Mouse (Mus musculus) midbrain, embryonic 16.5 days (tissue): ENCODE data around the gene Klhl35. TPM values are rescaled to one million over a fixed set of nuclear protein-coding genes. Genes with fewer than 3 reads are reported as not detected.

Experiments
- ATAC-seq: fragments of 200-750 bp; cut with Nextera tagmentation; 2 replicates; pipeline ENCODE4 v1.8.0; 2017; ENCODE audit warnings: moderate TSS enrichment
- H3K27ac ChIP-seq: fragments of 300-500 bp; sonication (generic); 2 replicates; pipeline ENCODE4 v1.5.1; 2014; ENCODE audit warnings: mild to moderate bottlenecking, low read length, mixed read lengths
- H3K27me3 ChIP-seq: fragments of 300-500 bp; sonication (generic); 2 replicates; pipeline ENCODE4 v1.6.1; 2014; ENCODE audit warnings: low read depth, low read length, mixed read lengths; ENCODE audit not compliant: control insufficient read depth, insufficient read depth
- H3K36me3 ChIP-seq: fragments of 300-500 bp; sonication (generic); 2 replicates; pipeline ENCODE4 v1.6.1; 2014; ENCODE audit warnings: mild to moderate bottlenecking, low read length, moderate library complexity, mixed read lengths; ENCODE audit not compliant: control insufficient read depth, insufficient read depth
- H3K4me1 ChIP-seq: fragments of 300-500 bp; sonication (generic); 2 replicates; pipeline ENCODE4 v1.6.1; 2014; ENCODE audit warnings: mild to moderate bottlenecking, low read length, mixed read lengths; ENCODE audit not compliant: control insufficient read depth, insufficient read depth
- H3K4me2 ChIP-seq: fragments of 300-500 bp; sonication (generic); 2 replicates; pipeline ENCODE4 v1.6.1; 2014; ENCODE audit warnings: mild to moderate bottlenecking, low read length, mixed read lengths
- H3K4me3 ChIP-seq: fragments of 300-500 bp; sonication (generic); 2 replicates; pipeline ENCODE4 v1.5.1; 2014; ENCODE audit warnings: low read depth, mild to moderate bottlenecking, low read length, moderate library complexity, mixed read lengths
- H3K9ac ChIP-seq: fragments of 300-500 bp; sonication (generic); 2 replicates; pipeline ENCODE4 v1.6.1; 2014; ENCODE audit warnings: low read depth, low read length, mixed read lengths
- H3K9me3 ChIP-seq: fragments of 300-500 bp; sonication (generic); replicated peaks from 2 replicates; pipeline ENCODE4 v1.6.1; 2014; ENCODE audit warnings: mild to moderate bottlenecking, low read length, mixed read lengths; ENCODE audit not compliant: control insufficient read depth, poor library complexity, severe bottlenecking
- WGBS: fragments of 180-500 bp; shearing (Covaris S2); extraction: QIAGEN DNeasy Blood & Tissue Kit; methylation state at CpG from one replicate; pipeline ENCODE4 v1.1.7; 2014; 5-methylcytosine and 5-hydroxymethylcytosine counted together
- polyA plus RNA-seq: library from polyadenylated mRNA; unstranded; fragments of >200 nt; fragmentation: Nextera tagmentation; extraction: Ambion mirVana; gene quantifications from 2 replicates; pipeline ENCODE4 v1.2.1, GENCODE M21; 2015

The Klhl35 gene
- polyA plus RNA-seq, 1 experiment from 2014 or later = 2.5 TPM

- Histone ChIP-seq H3K9ac (0 out of 2 replicates have a peak overlapping the region, but pooled peaks have one; percentile 25), H3K27ac (peak overlapping the region; percentile 55; the same call in 1 of the 2 replicates), H3K27me3 (no peaks in the 10 kb centered on the region), H3K4me1 (peaks cover 4% of the 10 kb centered on the region; the same call in 1 of the 2 replicates), H3K9me3 (no peaks in the 10 kb centered on the region), H3K4me3 (no peak overlapping the region), H3K4me2 (no peak overlapping the region), H3K36me3 (peaks cover 20% of the 10 kb centered on the region)
- 35% methylated on average over 12 of the region's 12 CpGs for WGBS
- peak; percentile 30 for ATAC-seq
Observed at GRCm38 (mm10) chr7:99474836-99475561, 9.2 kb downstream of the Klhl35 start.

- peaks cover 25% of the 10 kb centered on the region for H3K36me3 ChIP-seq
- no peaks in the 10 kb centered on the region for H3K27me3 ChIP-seq
- peaks cover 7% of the 10 kb centered on the region; the same call in 1 of the 2 replicates for H3K4me1 ChIP-seq
- no peak for ATAC-seq
- WGBS = 89% methylated on average over 2 of the region's 2 CpGs
- no peak overlapping the region for H3K9ac ChIP-seq
- no peak overlapping the region; the same call in 1 of the 2 replicates for H3K27ac ChIP-seq
- H3K9me3 ChIP-seq = no peaks in the 10 kb centered on the region
- H3K4me2 ChIP-seq = no peak overlapping the region
- H3K4me3 ChIP-seq = no peak overlapping the region
Observed at GRCm38 (mm10) chr7:99475562-99475911, 9.7 kb downstream of the Klhl35 start.

- Histone ChIP-seq H3K4me3 (no peak overlapping the region), H3K4me1 (peaks cover 18% of the 10 kb centered on the region), H3K9me3 (no peaks in the 10 kb centered on the region), H3K4me2 (no peak overlapping the region), H3K9ac (no peak overlapping the region), H3K36me3 (peaks cover 35% of the 10 kb centered on the region), H3K27me3 (no peaks in the 10 kb centered on the region), H3K27ac (no peak overlapping the region)
- 48% methylated on average over 3 of the region's 3 CpGs for WGBS
- ATAC-seq = no peak
Observed at GRCm38 (mm10) chr7:99476558-99477114, 10.8 kb downstream of the Klhl35 start.

GRCm38 (mm10) chr7:99477235-99477634 is 11.4 kb downstream of the Klhl35 start:
- H3K4me2 ChIP-seq = no peak overlapping the region
- no peak overlapping the region for H3K27ac ChIP-seq
- WGBS = 91% methylated on average over 5 of the region's 5 CpGs
- no peaks in the 10 kb centered on the region for H3K9me3 ChIP-seq
- H3K36me3 ChIP-seq = peaks cover 32% of the 10 kb centered on the region
- no peak overlapping the region for H3K9ac ChIP-seq
- H3K4me3 ChIP-seq = no peak overlapping the region
- no peak for ATAC-seq
- H3K27me3 ChIP-seq = no peaks in the 10 kb centered on the region
- peaks cover 24% of the 10 kb centered on the region for H3K4me1 ChIP-seq

- H3K9ac ChIP-seq = peak overlapping the region; percentile 76
- ATAC-seq = no peak
- 3% methylated on average over 6 of the region's 6 CpGs for WGBS
- peak overlapping the region; percentile 66 for H3K4me3 ChIP-seq
- H3K4me2 ChIP-seq = peak overlapping the region; percentile 88
- H3K27me3 ChIP-seq = peaks cover 4% of the 10 kb centered on the region; the same call in 1 of the 2 replicates
- peaks cover 29% of the 10 kb centered on the region for H3K4me1 ChIP-seq
- H3K9me3 ChIP-seq = no peaks in the 10 kb centered on the region
- H3K36me3 ChIP-seq = peaks cover 23% of the 10 kb centered on the region
- peak overlapping the region; percentile 78; the same call in 1 of the 2 replicates for H3K27ac ChIP-seq
Observed at GRCm38 (mm10) chr7:99482637-99483036, 16.8 kb downstream of the Klhl35 start.

- no peaks in the 10 kb centered on the region for H3K9me3 ChIP-seq
- H3K4me2 ChIP-seq = peak within 1 kb of the TSS; percentile 88
- peak within 1 kb of the TSS; percentile 78 for H3K27ac ChIP-seq
- peak within 1 kb of the TSS; percentile 66 for H3K4me3 ChIP-seq
- peak within 1 kb of the TSS; percentile 76 for H3K9ac ChIP-seq
- ATAC-seq = peak; percentile 96
- H3K4me1 ChIP-seq = peaks cover 29% of the 10 kb centered on the region
- peaks cover 20% of the 10 kb centered on the region for H3K36me3 ChIP-seq
- WGBS = under 1% methylated on average over 44 of the region's 45 CpGs
- H3K27me3 ChIP-seq = peaks cover 4% of the 10 kb centered on the region; the same call in 1 of the 2 replicates
Observed at GRCm38 (mm10) chr7:99483271-99483923, 17.6 kb downstream of the Klhl35 start, which contains the start of gene Rps3. Gene Rps3, minus strand, starts transcription at chr7:99483738.

- Histone ChIP-seq H3K27me3 (peaks cover 4% of the 10 kb centered on the region; the same call in 1 of the 2 replicates), H3K27ac (no peak overlapping the region)
- 47% methylated on average over 8 of the region's 8 CpGs for WGBS
Observed at GRCm38 (mm10) chr7:99483924-99484319, 18.1 kb downstream of the Klhl35 start.

GRCm38 (mm10) chr7:99484679-99485078 is 18.9 kb downstream of the Klhl35 start:
- Histone ChIP-seq H3K4me1 (peaks cover 29% of the 10 kb centered on the region), H3K36me3 (peaks cover 18% of the 10 kb centered on the region), H3K4me2 (no peak overlapping the region), H3K4me3 (no peak overlapping the region), H3K9me3 (no peaks in the 10 kb centered on the region), H3K9ac (no peak overlapping the region), H3K27ac (no peak overlapping the region), H3K27me3 (peaks cover 4% of the 10 kb centered on the region; the same call in 1 of the 2 replicates)
- WGBS = 94% methylated on average over 1 of the region's 1 CpGs
- ATAC-seq = no peak

More at GRCm38 (mm10) chr7:99483924-99484319, 18.1 kb downstream of the Klhl35 start:
- peak; percentile 44 for ATAC-seq
- H3K4me1 ChIP-seq = peaks cover 29% of the 10 kb centered on the region
- H3K9me3 ChIP-seq = no peaks in the 10 kb centered on the region
- no peak overlapping the region for H3K9ac ChIP-seq
- H3K4me2 ChIP-seq = peak overlapping the region; percentile 49
- H3K4me3 ChIP-seq = peak overlapping the region; percentile 66
- H3K36me3 ChIP-seq = peaks cover 18% of the 10 kb centered on the region
